Mouse (Mus musculus): ENCODE measurements around the gene Eif3k.

DNA sequence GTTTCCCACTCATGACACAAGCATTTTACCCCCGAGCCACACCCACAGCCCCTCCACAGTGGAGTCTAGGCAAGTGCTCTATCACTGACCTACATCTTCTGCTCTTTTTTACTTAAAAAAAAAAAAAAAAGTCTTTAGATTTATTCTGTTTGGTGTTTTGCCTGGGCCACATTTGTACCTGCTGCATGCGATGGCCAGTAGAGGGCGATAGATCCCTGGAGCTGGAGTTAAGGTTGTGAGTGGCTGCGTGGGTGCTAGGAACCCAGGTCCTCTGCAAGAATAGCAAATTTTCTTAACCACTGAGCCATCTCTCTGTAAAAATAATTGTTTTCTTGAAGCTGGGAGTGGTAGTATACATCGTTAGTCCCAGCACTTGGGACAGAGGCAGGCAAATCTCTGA lies 10.0 kb upstream of the Eif3k start:
- TF ChIP-seq CTCF (IDR thresholded peaks at IDR 0.05; ENCODE audit: control insufficient read depth, insufficient read depth, insufficient read length) (no peak), MYOG (IDR thresholded peaks at IDR 0.05; ENCODE audit: control insufficient read depth, extremely low read depth, insufficient read length) (no peak), MAX (IDR thresholded peaks at IDR 0.05) (no peak), FOSL1 (IDR thresholded peaks at IDR 0.05; ENCODE audit: insufficient read depth, low read length, poor library complexity, severe bottlenecking) (no peak)

Data from C2C12 (cell line).